Mouse (Mus musculus): ENCODE measurements around the gene Fyttd1.

DNA sequence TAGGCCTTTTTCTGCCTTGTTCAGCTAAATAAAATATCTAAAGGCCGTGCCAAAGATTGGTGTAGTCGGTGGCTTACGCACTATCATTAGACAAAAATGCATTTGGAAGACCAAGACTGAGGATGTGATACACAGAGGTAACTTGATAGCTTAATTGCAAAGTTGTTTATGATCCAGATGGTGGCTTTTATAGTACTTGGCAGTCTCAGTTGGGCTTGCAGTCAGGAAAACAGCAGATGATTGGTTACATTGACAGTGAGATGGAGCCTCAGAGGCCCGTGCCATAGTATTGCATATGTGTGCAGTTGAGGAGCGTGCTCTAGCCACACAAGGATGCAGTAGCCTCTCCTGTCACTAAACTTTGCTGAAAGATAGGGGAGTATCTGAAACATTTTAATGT, 65.4 kb downstream of the Fyttd1 start:
- TF ChIP-seq MAX (IDR thresholded peaks at IDR 0.05; ENCODE audit: low read depth) (no peak), POLR2A (IDR thresholded peaks at IDR 0.05; ENCODE audit: insufficient read length, low read depth) (no peak), E2F4 (IDR thresholded peaks at IDR 0.05; ENCODE audit: insufficient read depth) (no peak), REST (IDR thresholded peaks at IDR 0.05; ENCODE audit: insufficient read depth, insufficient read length) (no peak), TCF12 (IDR thresholded peaks at IDR 0.05; ENCODE audit: insufficient read depth, poor library complexity, severe bottlenecking) (no peak), MYOG (IDR thresholded peaks at IDR 0.05; ENCODE audit: control insufficient read depth in 1 of 3, insufficient read depth in 1 of 3, insufficient read length in 2 of 3, low read depth in 2 of 3) (no peak), TCF3 (IDR thresholded peaks at IDR 0.05; ENCODE audit: insufficient read length, low read depth) (no peak), MYOD1 (IDR thresholded peaks at IDR 0.05; ENCODE audit: control insufficient read depth in 1 of 3, insufficient read length in 2 of 3, low read depth in 2 of 3) (no peak), POLR2AphosphoS2 (IDR thresholded peaks at IDR 0.05; ENCODE audit: insufficient read length, low read depth) (no peak), USF1 (IDR thresholded peaks at IDR 0.05; ENCODE audit: low read depth) (no peak)
